Mouse (Mus musculus): ENCODE measurements around the gene Gm6904. TPM values are rescaled to one million over a fixed set of nuclear protein-coding genes. Genes with fewer than 3 reads are reported as not detected.
"Not testable (repeated sequence)": the region's sequence is repeated elsewhere in the genome, so short reads cannot be mapped to it uniquely, and the experiment has no call there.

Gm6904 gene
- polyA plus RNA-seq (2015; fragmentation: Nextera tagmentation; extraction: Ambion mirVana) = not detected in 2 replicates

GRCm38 (mm10) chr14:59260056-59260455 is at the start of gene Gm6904:
Gene Gm6904 (minus strand): TSS chr14:59260216.
- Histone ChIP-seq H3K9ac (no peak within 1 kb of the TSS), H3K9me3 (no peaks in the 10 kb centered on the region), H3K27ac (no peak within 1 kb of the TSS), H3K27me3 (no peaks in the 10 kb centered on the region), H3K36me3 (no peaks in the 10 kb centered on the region), H3K4me3 (no peak within 1 kb of the TSS), H3K4me2 (no peak within 1 kb of the TSS), H3K4me1 (no peaks in the 10 kb centered on the region)
- WGBS = 59% methylated on average over 3 of the region's 3 CpGs
- ATAC-seq (ENCODE audit: insufficient number of reproducible peaks, insufficient read depth, low FRiP score, low TSS enrichment, low read depth) = no peak

DNA sequence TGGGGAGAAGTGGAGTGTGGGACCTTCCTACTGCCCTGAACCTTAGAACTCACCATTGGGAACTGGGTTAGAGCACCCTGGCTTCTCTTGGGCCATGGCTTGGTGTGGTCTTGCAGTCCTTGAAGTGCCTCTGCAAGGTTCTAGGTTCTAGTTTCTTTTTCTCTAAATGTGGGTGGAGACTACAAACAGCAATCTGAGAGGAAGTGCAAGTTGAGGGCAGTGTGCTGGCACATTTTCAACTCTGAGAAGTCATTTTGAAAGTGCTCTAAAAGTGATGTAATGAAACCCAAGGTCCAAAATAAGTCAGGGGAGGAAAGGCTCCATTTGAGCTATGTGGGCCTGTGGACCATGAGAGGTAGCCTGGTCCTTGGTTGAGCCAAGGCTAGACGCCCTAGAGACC is 37.4 kb upstream of the Gm6904 start, which contains the start of gene Phf11a:
Phf11a (minus strand) TSS at position 132 of the 400 bp plus-strand sequence.
- H3K4me3 ChIP-seq; H3K27me3 ChIP-seq; H3K4me1 ChIP-seq; H3K4me2 ChIP-seq; ATAC-seq (ENCODE audit: insufficient number of reproducible peaks, insufficient read depth, low FRiP score, low TSS enrichment, low read depth); H3K9me3 ChIP-seq; H3K27ac ChIP-seq; H3K36me3 ChIP-seq; H3K9ac ChIP-seq: not testable (repeated sequence)
- 68% methylated on average over 1 of the region's 1 CpGs for WGBS

- H3K27ac ChIP-seq; H3K9me3 ChIP-seq; H3K4me1 ChIP-seq; H3K4me2 ChIP-seq; H3K4me3 ChIP-seq; ATAC-seq (ENCODE audit: insufficient number of reproducible peaks, insufficient read depth, low FRiP score, low TSS enrichment, low read depth); H3K36me3 ChIP-seq; H3K9ac ChIP-seq; H3K27me3 ChIP-seq: not testable (repeated sequence)
These were observed 31.8 kb upstream of the Gm6904 start for GRCm38 (mm10) chr14:59291769-59292168.

DNA sequence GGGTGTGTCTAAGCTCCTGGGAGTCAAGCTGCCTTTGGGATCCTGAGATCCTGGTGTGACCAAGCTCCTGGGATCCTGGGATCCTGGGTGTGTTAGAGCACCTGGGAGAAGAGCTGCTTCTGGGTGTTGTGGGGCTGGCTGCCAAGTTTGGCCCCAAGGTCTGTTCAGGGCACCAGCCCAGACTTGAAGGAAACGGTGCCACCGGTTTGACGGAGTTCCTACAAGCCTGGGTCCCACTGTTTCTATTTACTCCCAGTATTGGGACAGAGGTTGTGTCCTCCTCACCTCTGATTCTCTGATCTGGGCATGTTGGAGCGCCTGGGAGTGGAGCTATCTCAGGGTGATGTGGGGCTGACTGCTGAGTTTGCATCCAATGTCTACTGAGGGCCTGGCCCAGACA is 14.9 kb upstream of the Gm6904 start:
- not testable (repeated sequence) for ATAC-seq (ENCODE audit: insufficient number of reproducible peaks, insufficient read depth, low FRiP score, low TSS enrichment, low read depth); H3K27ac ChIP-seq; H3K9ac ChIP-seq; H3K4me2 ChIP-seq; H3K27me3 ChIP-seq; H3K9me3 ChIP-seq; H3K4me1 ChIP-seq; H3K36me3 ChIP-seq; H3K4me3 ChIP-seq
- 90% methylated on average over 4 of the region's 4 CpGs for WGBS

- WGBS = 91% methylated on average over 1 of the region's 1 CpGs
- not testable (repeated sequence) for H3K4me1 ChIP-seq; H3K4me2 ChIP-seq; H3K4me3 ChIP-seq; H3K36me3 ChIP-seq; H3K9me3 ChIP-seq; ATAC-seq (ENCODE audit: insufficient number of reproducible peaks, insufficient read depth, low FRiP score, low TSS enrichment, low read depth); H3K27ac ChIP-seq; H3K27me3 ChIP-seq; H3K9ac ChIP-seq
These were observed 4.2 kb downstream of the Gm6904 start for GRCm38 (mm10) chr14:59255861-59256260.

DNA sequence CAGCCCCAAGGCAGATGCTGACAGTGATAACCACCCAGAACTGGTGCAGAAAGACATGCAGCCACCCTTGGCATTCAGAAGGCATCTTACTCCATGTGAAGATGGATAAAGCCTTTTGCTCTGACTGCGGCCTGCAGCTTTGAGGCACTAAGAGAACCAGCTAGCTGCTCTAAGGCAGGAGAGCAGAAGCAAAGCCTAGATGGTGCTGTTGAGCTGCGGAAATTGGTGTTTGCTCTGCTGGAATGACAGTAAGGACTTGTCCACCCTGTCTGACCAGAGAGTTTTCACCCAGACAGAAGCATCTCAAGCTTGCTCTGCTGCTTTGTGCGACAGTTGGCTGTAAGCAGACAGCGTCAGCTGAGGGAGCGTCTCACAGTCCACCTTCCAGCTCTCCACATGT is 9.7 kb downstream of the Gm6904 start:
- not testable (repeated sequence) for H3K4me1 ChIP-seq; H3K27me3 ChIP-seq; H3K36me3 ChIP-seq; H3K27ac ChIP-seq; H3K4me2 ChIP-seq; H3K9me3 ChIP-seq; H3K9ac ChIP-seq; ATAC-seq (ENCODE audit: insufficient number of reproducible peaks, insufficient read depth, low FRiP score, low TSS enrichment, low read depth); H3K4me3 ChIP-seq
- WGBS = 62% methylated on average over 5 of the region's 5 CpGs

GRCm38 (mm10) chr14:59233635-59234034 is 26.4 kb downstream of the Gm6904 start:
- 94% methylated on average over 9 of the region's 9 CpGs for WGBS
- Histone ChIP-seq H3K27ac (no peak overlapping the region), H3K9ac (no peak overlapping the region), H3K36me3 (peaks cover 90% of the 10 kb centered on the region), H3K27me3 (no peaks in the 10 kb centered on the region), H3K4me1 (no peaks in the 10 kb centered on the region), H3K9me3 (peaks cover 5% of the 10 kb centered on the region), H3K4me2 (no peak overlapping the region), H3K4me3 (no peak overlapping the region)
- no peak for ATAC-seq (ENCODE audit: insufficient number of reproducible peaks, insufficient read depth, low FRiP score, low TSS enrichment, low read depth)

DNA sequence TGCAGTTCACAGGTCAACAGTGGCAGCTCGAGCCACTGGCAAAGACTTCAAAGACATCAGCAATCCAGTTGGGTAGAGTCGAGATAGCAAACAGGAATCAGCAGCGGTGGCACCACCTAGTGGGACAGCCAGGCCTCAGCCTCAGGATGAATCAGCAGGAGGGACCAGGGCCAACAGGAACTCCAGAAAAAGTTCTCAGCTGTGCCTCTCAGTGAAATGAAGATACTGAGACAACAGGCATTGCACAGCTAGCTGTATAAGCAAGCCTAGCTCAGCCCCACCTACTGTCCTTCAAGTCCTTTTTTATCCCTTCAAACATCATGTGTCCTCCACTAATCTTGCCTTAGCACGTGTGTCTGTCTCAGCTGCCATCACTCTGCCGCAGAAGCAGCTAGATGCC is 28.0 kb downstream of the Gm6904 start:
- WGBS = 83% methylated on average over 5 of the region's 5 CpGs
- H3K36me3 ChIP-seq = peaks cover 90% of the 10 kb centered on the region
- ATAC-seq (ENCODE audit: insufficient number of reproducible peaks, insufficient read depth, low FRiP score, low TSS enrichment, low read depth) = no peak

GRCm38 (mm10) chr14:59230331-59230966 is 29.6 kb downstream of the Gm6904 start:
- H3K27me3 ChIP-seq = no peaks in the 10 kb centered on the region
- peaks cover 92% of the 10 kb centered on the region for H3K36me3 ChIP-seq
- no peak for ATAC-seq (ENCODE audit: insufficient number of reproducible peaks, insufficient read depth, low FRiP score, low TSS enrichment, low read depth)
- WGBS = 94% methylated on average over 21 of the region's 21 CpGs
- no peak overlapping the region for H3K4me2 ChIP-seq
- H3K4me3 ChIP-seq = no peak overlapping the region
- H3K9ac ChIP-seq = no peak overlapping the region
- no peaks in the 10 kb centered on the region for H3K9me3 ChIP-seq
- no peaks in the 10 kb centered on the region for H3K4me1 ChIP-seq
- no peak overlapping the region for H3K27ac ChIP-seq

More for the DNA sequence above, 28.0 kb downstream of the Gm6904 start:
- Histone ChIP-seq H3K9me3 (no peaks in the 10 kb centered on the region), H3K27ac (no peak overlapping the region), H3K4me1 (no peaks in the 10 kb centered on the region), H3K4me2 (no peak overlapping the region), H3K4me3 (no peak overlapping the region), H3K9ac (no peak overlapping the region), H3K27me3 (no peaks in the 10 kb centered on the region)

DNA sequence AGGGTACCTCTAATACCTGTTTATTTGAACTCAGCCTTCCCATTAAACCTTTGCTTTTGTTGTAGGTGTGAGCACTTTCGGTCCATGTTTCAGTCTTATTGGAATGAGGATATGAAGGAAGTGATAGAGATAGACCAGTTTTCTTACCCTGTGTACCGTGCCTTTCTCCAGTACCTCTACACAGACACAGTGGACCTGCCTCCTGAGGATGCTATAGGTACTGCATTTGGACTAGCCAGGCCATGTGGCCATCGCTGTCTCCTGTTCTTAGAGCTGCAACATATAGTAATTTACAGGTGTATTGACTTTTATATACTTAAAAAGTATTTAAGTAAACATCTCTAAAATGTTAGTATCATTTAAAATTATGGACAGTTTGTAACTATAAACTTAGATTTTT is 30.2 kb downstream of the Gm6904 start:
- H3K4me2 ChIP-seq = no peak overlapping the region
- H3K27me3 ChIP-seq = no peaks in the 10 kb centered on the region
- no peak overlapping the region for H3K4me3 ChIP-seq
- no peak for ATAC-seq (ENCODE audit: insufficient number of reproducible peaks, insufficient read depth, low FRiP score, low TSS enrichment, low read depth)
- no peaks in the 10 kb centered on the region for H3K9me3 ChIP-seq
- no peaks in the 10 kb centered on the region for H3K4me1 ChIP-seq
- H3K36me3 ChIP-seq = peaks cover 90% of the 10 kb centered on the region
- no peak overlapping the region for H3K9ac ChIP-seq
- 92% methylated on average over 3 of the region's 3 CpGs for WGBS
- no peak overlapping the region for H3K27ac ChIP-seq

GRCm38 (mm10) chr14:59226240-59226639 is 33.8 kb downstream of the Gm6904 start:
- H3K4me1 ChIP-seq = no peaks in the 10 kb centered on the region
- H3K9me3 ChIP-seq = no peaks in the 10 kb centered on the region
- no peak overlapping the region for H3K4me2 ChIP-seq
- no peak overlapping the region for H3K27ac ChIP-seq
- H3K4me3 ChIP-seq = no peak overlapping the region
- no peaks in the 10 kb centered on the region for H3K27me3 ChIP-seq
- no peak overlapping the region for H3K9ac ChIP-seq
- no peak for ATAC-seq (ENCODE audit: insufficient number of reproducible peaks, insufficient read depth, low FRiP score, low TSS enrichment, low read depth)
- peaks cover 88% of the 10 kb centered on the region for H3K36me3 ChIP-seq
- WGBS = 94% methylated on average over 11 of the region's 11 CpGs

GRCm38 (mm10) chr14:59219241-59219640 is 40.8 kb downstream of the Gm6904 start:
- no peak overlapping the region for H3K27ac ChIP-seq
- H3K4me2 ChIP-seq = no peak overlapping the region
- no peak for ATAC-seq (ENCODE audit: insufficient number of reproducible peaks, insufficient read depth, low FRiP score, low TSS enrichment, low read depth)
- WGBS = 80% methylated on average over 3 of the region's 3 CpGs
- H3K4me1 ChIP-seq = no peaks in the 10 kb centered on the region
- H3K36me3 ChIP-seq = peaks cover 83% of the 10 kb centered on the region
- H3K27me3 ChIP-seq = no peaks in the 10 kb centered on the region
- H3K9ac ChIP-seq = no peak overlapping the region
- H3K4me3 ChIP-seq = no peak overlapping the region
- H3K9me3 ChIP-seq = no peaks in the 10 kb centered on the region
